Mouse (Mus musculus) intestine, postnatal 0 days (tissue): ENCODE measurements at regions not wholly inside any gene's neighbourhood (a gene's known extent, or its start where the extent isn't known, plus 50 kb on each side); places are given as distances from the start of the nearest gene placed in this dataset.
A peak's percentile ranks its signal among the peaks of the same experiment; 100 is the strongest.
"Not testable (repeated sequence)": the region's sequence is repeated elsewhere in the genome, so short reads cannot be mapped to it uniquely, and the experiment has no call there.

Experiments
- ATAC-seq: fragments of 200-750 bp; cut with Nextera tagmentation; 2 replicates; pipeline ENCODE4 v1.8.0; 2017; ENCODE audit warnings: mild to moderate bottlenecking, moderate TSS enrichment, moderate library complexity
- H3K27ac ChIP-seq: fragments of 300-500 bp; sonication (generic); 2 replicates; pipeline ENCODE4 v1.5.1; 2014; ENCODE audit warnings: mild to moderate bottlenecking, low read depth, low read length, moderate library complexity
- H3K27me3 ChIP-seq: fragments of 300-500 bp; sonication (generic); replicated peaks from 2 replicates; pipeline ENCODE4 v1.6.1; 2014; ENCODE audit warnings: low read length, mixed read lengths; ENCODE audit not compliant: control insufficient read depth, insufficient read depth
- H3K36me3 ChIP-seq: fragments of 300-500 bp; sonication (generic); 2 replicates; pipeline ENCODE4 v1.6.1; 2014; ENCODE audit warnings: mild to moderate bottlenecking, moderate library complexity; ENCODE audit not compliant: control insufficient read depth, insufficient read depth
- H3K4me1 ChIP-seq: fragments of 300-500 bp; sonication (generic); replicated peaks from 2 replicates; pipeline ENCODE4 v1.6.1; 2014; ENCODE audit warnings: antibody characterized with exemption, low read length, mixed read lengths; ENCODE audit not compliant: control insufficient read depth, insufficient read depth
- H3K4me2 ChIP-seq: fragments of 300-500 bp; sonication (generic); replicated peaks from 2 replicates; pipeline ENCODE4 v1.6.1; 2014; ENCODE audit warnings: low read depth, mild to moderate bottlenecking, moderate library complexity
- H3K4me3 ChIP-seq: fragments of 300-500 bp; sonication (generic); 2 replicates; pipeline ENCODE4 v1.5.1; 2014; ENCODE audit warnings: low read depth, low read length
- H3K9ac ChIP-seq: fragments of 300-500 bp; sonication (generic); 2 replicates; pipeline ENCODE4 v1.6.1; 2014; ENCODE audit warnings: mild to moderate bottlenecking, low read depth, low read length
- H3K9me3 ChIP-seq: fragments of 300-500 bp; sonication (generic); 2 replicates; pipeline ENCODE4 v1.6.1; 2016; ENCODE audit warnings: mixed run types; ENCODE audit not compliant: control insufficient read depth
- CTCF ChIP-seq: sonication (generic); IDR thresholded peaks from 2 replicates; pipeline ENCODE4 v1.5.1; 2016; ENCODE audit warnings: low read depth, mild to moderate bottlenecking, control low read depth, antibody characterized with exemption, moderate library complexity
- WGBS: fragments of 180-500 bp; shearing (Covaris S2); extraction: QIAGEN DNeasy Blood & Tissue Kit; methylation state at CpG from one replicate; pipeline ENCODE4 v1.1.7; 2014; 5-methylcytosine and 5-hydroxymethylcytosine counted together

DNA sequence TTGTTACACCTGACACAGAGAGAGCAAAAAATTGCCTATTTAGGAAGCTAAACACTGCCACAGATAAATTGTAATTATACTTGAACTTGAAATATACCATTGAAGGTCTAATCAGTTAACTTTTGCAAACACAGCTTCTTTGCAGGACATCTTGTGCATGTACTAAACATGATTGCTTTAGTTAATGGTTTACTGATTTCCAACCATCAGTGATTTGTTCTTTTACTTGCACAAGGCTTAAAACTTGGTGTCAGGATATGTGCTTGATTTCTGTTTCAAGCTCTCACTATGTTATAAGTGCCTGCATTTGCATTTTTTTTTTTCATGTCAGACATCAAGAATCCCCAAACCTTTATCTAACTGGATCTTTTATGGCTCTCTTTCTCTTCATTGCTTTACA, 1079.4 kb upstream of the Gm12353 start:
- no peaks in the 10 kb centered on the region for H3K27me3 ChIP-seq
- no peaks in the 10 kb centered on the region for H3K9me3 ChIP-seq
- H3K4me3 ChIP-seq, result no peak overlapping the region
- H3K9ac ChIP-seq, result no peak overlapping the region
- no peak overlapping the region for H3K4me2 ChIP-seq
- ATAC-seq, result peak; percentile 43; the same call in 1 of the 2 replicates
- no peak for TF ChIP-seq CTCF
- no peak overlapping the region for H3K27ac ChIP-seq
- no peaks in the 10 kb centered on the region for H3K36me3 ChIP-seq
- H3K4me1 ChIP-seq, result no peaks in the 10 kb centered on the region

DNA sequence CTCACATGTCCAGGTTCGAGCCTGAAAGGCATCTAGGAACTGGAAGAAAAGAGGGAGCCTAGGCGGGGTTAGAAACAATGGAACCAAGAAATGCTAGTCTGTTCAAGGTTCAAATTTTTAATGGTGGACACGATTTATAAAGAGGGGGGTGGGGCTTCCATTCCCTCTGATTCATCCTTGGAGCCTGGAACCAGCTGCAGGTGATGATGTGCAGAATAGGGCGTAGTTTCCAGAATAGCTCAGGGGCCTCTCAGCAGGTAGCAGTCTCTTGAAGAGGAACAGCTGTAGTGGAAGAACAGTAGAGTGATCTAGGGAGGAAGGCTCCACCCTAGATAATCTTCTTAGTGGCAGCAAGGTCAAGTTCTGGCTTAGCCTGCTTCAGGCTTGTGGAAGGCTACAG, 1078.1 kb upstream of the Gm12353 start:
- WGBS, result 68% methylated on average over 4 of the region's 4 CpGs

DNA sequence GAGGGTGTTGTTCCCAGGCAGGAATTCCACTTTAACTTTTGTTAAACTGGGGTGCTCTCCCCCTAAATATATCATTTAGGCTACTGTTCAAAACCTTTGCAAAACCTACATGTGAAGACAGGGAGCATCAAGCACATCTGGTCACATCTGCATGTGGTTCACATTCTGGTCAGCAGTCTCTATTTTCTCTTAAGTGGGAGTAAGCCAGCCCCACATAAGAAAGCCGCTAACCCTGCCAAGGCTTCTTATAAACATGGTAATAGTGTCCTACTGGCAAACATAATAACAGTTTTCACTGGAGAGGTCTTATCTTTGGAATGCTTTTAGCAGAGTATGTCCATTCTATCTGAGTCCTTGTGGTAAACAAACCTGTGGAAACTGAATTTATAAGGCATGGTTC, 1038.4 kb upstream of the Gm12353 start:
- H3K27ac ChIP-seq, result no peak overlapping the region
- no peak overlapping the region for H3K4me2 ChIP-seq
- H3K9me3 ChIP-seq, result no peaks in the 10 kb centered on the region
- TF ChIP-seq CTCF, result no peak
- H3K9ac ChIP-seq, result no peak overlapping the region
- no peaks in the 10 kb centered on the region for H3K27me3 ChIP-seq
- H3K4me1 ChIP-seq, result no peaks in the 10 kb centered on the region
- no peak overlapping the region for H3K4me3 ChIP-seq
- no peak for ATAC-seq
- H3K36me3 ChIP-seq, result no peaks in the 10 kb centered on the region
- 74% methylated on average over 1 of the region's 1 CpGs for WGBS

More for the DNA sequence above, 1078.1 kb upstream of the Gm12353 start:
- not testable (repeated sequence) for H3K9ac ChIP-seq, H3K36me3 ChIP-seq, H3K9me3 ChIP-seq, ATAC-seq, H3K27me3 ChIP-seq, H3K4me3 ChIP-seq, H3K4me1 ChIP-seq, H3K4me2 ChIP-seq, H3K27ac ChIP-seq
